Comparison of ENCODE assay signal across 26 mouse cellular contexts in the genomic region with DNA sequence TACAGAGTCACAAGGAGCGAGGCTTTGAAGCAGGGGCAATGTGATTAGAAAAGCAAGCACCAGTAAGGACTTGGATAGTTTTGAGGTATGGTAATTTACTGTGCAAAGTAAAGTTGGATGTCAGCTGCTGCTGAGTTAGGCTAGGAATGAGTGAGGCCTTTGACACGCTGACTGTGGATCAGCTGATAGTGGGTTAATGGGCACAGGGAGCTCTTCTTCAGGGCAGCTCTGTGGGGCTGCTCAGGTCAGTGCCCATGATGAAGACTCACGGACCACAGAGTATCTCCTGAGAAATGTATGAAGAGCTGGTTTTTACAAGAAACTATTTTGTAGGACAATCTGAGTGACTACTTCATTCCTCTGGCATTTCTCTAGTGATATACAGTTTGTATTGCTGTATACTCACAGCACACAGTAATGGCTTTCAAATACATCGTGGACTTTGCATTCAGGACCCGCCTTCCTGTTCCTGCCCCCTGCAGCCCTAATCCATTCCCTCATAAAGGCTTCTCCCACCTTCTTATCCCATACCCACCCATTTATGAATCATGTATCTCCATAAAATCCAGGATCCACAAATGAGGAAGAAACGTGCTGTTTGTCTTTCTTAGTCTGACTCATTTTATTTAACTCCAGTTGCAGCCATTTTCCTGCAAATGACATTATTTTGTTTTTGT. TPM values are rescaled to one million over a fixed set of nuclear protein-coding genes. Genes with fewer than 3 reads are reported as not detected.
DNase-seq lines count a peak whose midpoint lies in the region; ATAC-seq and TF ChIP-seq lines count a peak whose summit lies in the region.
"Had no signal": no experiment of that assay in that cellular context is flagged by ENCODE, and none has a peak within 500 bp of the region (broad histone marks: within the 10 kb centered on the region; RNA-seq: fewer than 3 reads in every experiment).

No protein-coding gene starts in this region.

- no peak for DNase-seq in stomach, postnatal 0 days (ENCODE audit: low spot score)
- DNase-seq in neural tube, embryonic 10.5 days (ENCODE audit: extremely low spot score, low spot score), result no peak
- no peak for DNase-seq in T-cell, adult 2 months (ENCODE audit: low spot score)
- DNase-seq in heart, postnatal 4 days, result no peak
- DNase-seq: adrenal gland, adult 8-10 months; adrenal gland, postnatal 14 days; adrenal gland, postnatal 36 days; cerebellum, adult 11-12 months; cerebellum, adult 2 months; cerebellum, adult 9-10 months; cerebellum, postnatal 10 days; cerebellum, postnatal 25 days had no signal

- ATAC-seq in intestine, embryonic 15.5 days, result peak; percentile 83
- peak; percentile 69 for ATAC-seq in intestine, postnatal 0 days
- 0 out of 2 replicates have a peak, but pooled peaks have one; percentile 38 for ATAC-seq in stomach, postnatal 0 days (ENCODE audit: low FRiP score, low TSS enrichment)
- ATAC-seq: activated CD4-positive, CD25-positive, alpha-beta regulatory T cell, adult 4 months; forebrain, embryonic 13.5 days; forebrain, embryonic 15.5 days had no signal

- no peak overlapping the region for H3K4me3 ChIP-seq in intestine, embryonic 15.5 days (replicated peaks)
- H3K4me3 ChIP-seq in intestine, postnatal 0 days (ENCODE audit: low read depth, low read length), result no peak overlapping the region
- no peak overlapping the region for H3K4me3 ChIP-seq in stomach, postnatal 0 days (ENCODE audit: low read depth, low read length)
- H3K4me3 ChIP-seq: embryonic facial prominence, embryonic 10.5 days; embryonic facial prominence, embryonic 12.5 days; forebrain, embryonic 13.5 days; forebrain, embryonic 15.5 days had no signal

- no peaks in the 10 kb centered on the region for H3K4me1 ChIP-seq in intestine, embryonic 15.5 days (replicated peaks)
- H3K4me1 ChIP-seq in intestine, postnatal 0 days (replicated peaks; ENCODE audit: control insufficient read depth, insufficient read depth, low read length), result peaks cover 7% of the 10 kb centered on the region; the same call in 1 of the 2 replicates
- H3K4me1 ChIP-seq in stomach, postnatal 0 days (replicated peaks; ENCODE audit: control insufficient read depth, insufficient read depth), result no peaks in the 10 kb centered on the region
- H3K4me1 ChIP-seq: embryonic facial prominence, embryonic 10.5 days; embryonic facial prominence, embryonic 12.5 days; forebrain, embryonic 13.5 days; forebrain, embryonic 15.5 days had no signal

- no peak for TF ChIP-seq EP300 in stomach, postnatal 0 days (optimal IDR thresholded peaks at IDR 0.05)

- TF ChIP-seq CTCF in intestine, postnatal 0 days (IDR thresholded peaks at IDR 0.05; ENCODE audit: low read depth), result no peak
- no peak for TF ChIP-seq CTCF in stomach, postnatal 0 days (IDR thresholded peaks at IDR 0.05; ENCODE audit: low read depth)

- no peaks in the 10 kb centered on the region for H3K36me3 ChIP-seq in intestine, embryonic 15.5 days
- no peaks in the 10 kb centered on the region for H3K36me3 ChIP-seq in intestine, postnatal 0 days (ENCODE audit: control insufficient read depth, insufficient read depth)
- H3K36me3 ChIP-seq in stomach, postnatal 0 days (ENCODE audit: control insufficient read depth, insufficient read depth, low read length), result no peaks in the 10 kb centered on the region
- H3K36me3 ChIP-seq: embryonic facial prominence, embryonic 10.5 days; embryonic facial prominence, embryonic 12.5 days; forebrain, embryonic 15.5 days had no signal

- no peak overlapping the region for H3K9ac ChIP-seq in intestine, embryonic 15.5 days
- no peak overlapping the region for H3K9ac ChIP-seq in intestine, postnatal 0 days (ENCODE audit: low read depth, low read length)
- H3K9ac ChIP-seq in stomach, postnatal 0 days (ENCODE audit: low read length), result no peak overlapping the region
- H3K9ac ChIP-seq: embryonic facial prominence, embryonic 12.5 days; forebrain, embryonic 13.5 days; forebrain, embryonic 15.5 days had no signal

- no peaks in the 10 kb centered on the region for H3K27me3 ChIP-seq in intestine, embryonic 15.5 days (replicated peaks)
- no peaks in the 10 kb centered on the region for H3K27me3 ChIP-seq in intestine, postnatal 0 days (replicated peaks; ENCODE audit: control insufficient read depth, insufficient read depth, low read length)
- H3K27me3 ChIP-seq in stomach, postnatal 0 days (ENCODE audit: control insufficient read depth, insufficient read depth, low read length), result no peaks in the 10 kb centered on the region
- H3K27me3 ChIP-seq: embryonic facial prominence, embryonic 12.5 days; forebrain, embryonic 13.5 days; forebrain, embryonic 15.5 days had no signal

- H3K9me3 ChIP-seq in intestine, embryonic 15.5 days, result no peaks in the 10 kb centered on the region
- H3K9me3 ChIP-seq in intestine, postnatal 0 days (ENCODE audit: control insufficient read depth), result no peaks in the 10 kb centered on the region
- H3K9me3 ChIP-seq in stomach, postnatal 0 days (ENCODE audit: control insufficient read depth, low read length), result no peaks in the 10 kb centered on the region
- H3K9me3 ChIP-seq: embryonic facial prominence, embryonic 10.5 days; embryonic facial prominence, embryonic 12.5 days; forebrain, embryonic 13.5 days; forebrain, embryonic 15.5 days had no signal

- no peak overlapping the region for H3K27ac ChIP-seq in intestine, embryonic 15.5 days
- 0 out of 2 replicates have a peak overlapping the region, but pooled peaks have one; percentile 35 for H3K27ac ChIP-seq in intestine, postnatal 0 days (ENCODE audit: low read depth, low read length)
- no peak overlapping the region for H3K27ac ChIP-seq in stomach, postnatal 0 days (replicated peaks)
- H3K27ac ChIP-seq: embryonic facial prominence, embryonic 10.5 days; embryonic facial prominence, embryonic 12.5 days; forebrain, embryonic 13.5 days; forebrain, embryonic 15.5 days had no signal

- WGBS in intestine, embryonic 15.5 days, result 63% methylated on average over 6 of the region's 6 CpGs
- 47% methylated on average over 6 of the region's 6 CpGs for WGBS in intestine, postnatal 0 days
- 77% methylated on average over 6 of the region's 6 CpGs for WGBS in stomach, postnatal 0 days

- H3K4me2 ChIP-seq in intestine, embryonic 15.5 days (replicated peaks), result no peak overlapping the region
- no peak overlapping the region for H3K4me2 ChIP-seq in intestine, postnatal 0 days (replicated peaks; ENCODE audit: low read depth)
- H3K4me2 ChIP-seq in stomach, postnatal 0 days (replicated peaks; ENCODE audit: low read depth), result no peak overlapping the region
- H3K4me2 ChIP-seq: embryonic facial prominence, embryonic 12.5 days; forebrain, embryonic 13.5 days; forebrain, embryonic 15.5 days had no signal

RNA-seq across cellular contexts. Expression of gene Txn1, which starts 17.5 kb away (rescaled TPM):
- polyA plus RNA-seq in intestine, embryonic 15.5 days (2015; fragmentation: Nextera tagmentation; extraction: Ambion mirVana), result 632 and 657 TPM in 2 replicates
- polyA plus RNA-seq in intestine, postnatal 0 days (2015; fragmentation: Nextera tagmentation; extraction: Ambion mirVana), result 702 and 713 TPM in 2 replicates
- 530 and 563 TPM in 2 replicates for polyA plus RNA-seq in stomach, postnatal 0 days (2015; fragmentation: Nextera tagmentation; extraction: Ambion mirVana)
- total RNA-seq in heart, postnatal 4 days (2021), result 100 to 1,000 TPM; 182 to 189 TPM

RNA-seq across cellular contexts. Expression of gene Txndc8, which starts 35.2 kb away (rescaled TPM):
- not detected in 2 replicates for polyA plus RNA-seq in intestine, embryonic 15.5 days (2015; fragmentation: Nextera tagmentation; extraction: Ambion mirVana)
- not detected in 2 replicates for polyA plus RNA-seq in intestine, postnatal 0 days (2015; fragmentation: Nextera tagmentation; extraction: Ambion mirVana)
- not detected in 2 replicates for polyA plus RNA-seq in stomach, postnatal 0 days (2015; fragmentation: Nextera tagmentation; extraction: Ambion mirVana)
- total RNA-seq in heart, postnatal 4 days (2021), result not detected
- total RNA-seq: adrenal gland, adult 18-20 months; adrenal gland, adult 8-10 months; adrenal gland, postnatal 14 days; adrenal gland, postnatal 36 days; ES-E14; MEL had no signal
- polyA plus RNA-seq: activated CD4-positive, CD25-positive, alpha-beta regulatory T cell, adult 4 months; C2C12; cerebellum, adult 2 months; cortical plate, adult 2 months; embryonic facial prominence, embryonic 10.5 days; embryonic facial prominence, embryonic 12.5 days; embryonic facial prominence, embryonic 14.5 days; forebrain, embryonic 11.5 days; forebrain, embryonic 13.5 days; forebrain, embryonic 15.5 days had no signal

RNA-seq across cellular contexts. Expression of gene D630039A03Rik, which starts 57.6 kb away (rescaled TPM):
- 10.9 and 11.2 TPM in 2 replicates for polyA plus RNA-seq in intestine, embryonic 15.5 days (2015; fragmentation: Nextera tagmentation; extraction: Ambion mirVana)
- 6.6 and 7.0 TPM in 2 replicates for polyA plus RNA-seq in intestine, postnatal 0 days (2015; fragmentation: Nextera tagmentation; extraction: Ambion mirVana)
- polyA plus RNA-seq in stomach, postnatal 0 days (2015; fragmentation: Nextera tagmentation; extraction: Ambion mirVana), result 12.7 and 14.2 TPM in 2 replicates
- total RNA-seq in heart, postnatal 4 days (2021), result not detected
- total RNA-seq: MEL had no signal
- polyA plus RNA-seq: forebrain, embryonic 11.5 days; forebrain, embryonic 15.5 days had no signal
